Mouse (Mus musculus): ENCODE measurements at regions not wholly inside any gene's neighbourhood (a gene's known extent, or its start where the extent isn't known, plus 50 kb on each side); places are given as distances from the start of the nearest gene placed in this dataset.

- no peaks in the 10 kb centered on the region for H3K27me3 ChIP-seq (ENCODE audit: control insufficient read depth, insufficient read depth, low read depth, low read length)
- H3K36me3 ChIP-seq (ENCODE audit: control insufficient read depth, insufficient read depth): no peaks in the 10 kb centered on the region
- no peaks in the 10 kb centered on the region for H3K9me3 ChIP-seq (replicated peaks; ENCODE audit: control insufficient read depth, low read length)
- WGBS (ENCODE audit: insufficient replicate concordance): 49% methylated on average over 2 of the region's 2 CpGs
- no peak for ATAC-seq (ENCODE audit: low read depth)
- H3K27ac ChIP-seq (ENCODE audit: low read length): no peak overlapping the region
- no peak overlapping the region for H3K4me2 ChIP-seq (ENCODE audit: low read depth, low read length)
- no peak overlapping the region for H3K9ac ChIP-seq (ENCODE audit: low read depth, low read length)
- no peaks in the 10 kb centered on the region for H3K4me1 ChIP-seq (ENCODE audit: control insufficient read depth, low read depth, low read length)
- no peak overlapping the region for H3K4me3 ChIP-seq (ENCODE audit: low read depth, low read length)
Measured at GRCm38 (mm10) chr7:115142163-115142562, 398.7 kb downstream of the Insc start.

DNA sequence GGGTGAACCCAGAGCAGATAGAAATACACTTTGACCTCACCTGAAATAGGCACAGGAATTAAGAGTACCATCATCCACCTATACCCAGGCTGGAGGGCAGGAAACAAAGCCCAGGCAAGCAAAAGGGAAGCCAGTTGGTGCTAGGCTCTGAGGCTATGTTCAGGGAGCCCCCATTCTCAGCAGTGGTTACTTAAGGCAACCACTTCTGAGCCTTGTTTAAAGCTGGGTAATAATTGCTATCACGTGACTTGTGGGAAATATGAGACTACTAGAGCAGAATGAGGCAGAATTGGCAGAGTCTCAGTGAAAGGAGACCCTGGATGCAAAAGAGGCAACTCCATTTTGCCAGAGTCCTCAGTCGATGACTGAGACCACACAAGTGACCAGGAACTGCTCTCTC, 401.5 kb downstream of the Insc start:
- ATAC-seq (ENCODE audit: low read depth): no peak
- no peaks in the 10 kb centered on the region for H3K27me3 ChIP-seq (ENCODE audit: control insufficient read depth, insufficient read depth, low read depth, low read length)
- no peak overlapping the region for H3K4me3 ChIP-seq (ENCODE audit: low read depth, low read length)
- H3K9ac ChIP-seq (ENCODE audit: low read depth, low read length): no peak overlapping the region
- H3K9me3 ChIP-seq (replicated peaks; ENCODE audit: control insufficient read depth, low read length): no peaks in the 10 kb centered on the region
- H3K27ac ChIP-seq (ENCODE audit: low read length): no peak overlapping the region
- H3K4me1 ChIP-seq (ENCODE audit: control insufficient read depth, low read depth, low read length): no peaks in the 10 kb centered on the region
- no peaks in the 10 kb centered on the region for H3K36me3 ChIP-seq (ENCODE audit: control insufficient read depth, insufficient read depth)
- 33% methylated on average over 2 of the region's 2 CpGs for WGBS (ENCODE audit: insufficient replicate concordance)
- no peak overlapping the region for H3K4me2 ChIP-seq (ENCODE audit: low read depth, low read length)

GRCm38 (mm10) chr7:115147352-115147977, 404.0 kb downstream of the Insc start:
- H3K27me3 ChIP-seq (ENCODE audit: control insufficient read depth, insufficient read depth, low read depth, low read length): no peaks in the 10 kb centered on the region
- ATAC-seq (ENCODE audit: low read depth): no peak
- no peak overlapping the region for H3K4me3 ChIP-seq (ENCODE audit: low read depth, low read length)
- H3K4me1 ChIP-seq (ENCODE audit: control insufficient read depth, low read depth, low read length): no peaks in the 10 kb centered on the region
- no peaks in the 10 kb centered on the region for H3K36me3 ChIP-seq (ENCODE audit: control insufficient read depth, insufficient read depth)
- H3K9ac ChIP-seq (ENCODE audit: low read depth, low read length): no peak overlapping the region
- H3K27ac ChIP-seq (ENCODE audit: low read length): no peak overlapping the region
- 64% methylated on average over 5 of the region's 5 CpGs for WGBS (ENCODE audit: insufficient replicate concordance)
- no peaks in the 10 kb centered on the region for H3K9me3 ChIP-seq (replicated peaks; ENCODE audit: control insufficient read depth, low read length)
- H3K4me2 ChIP-seq (ENCODE audit: low read depth, low read length): no peak overlapping the region

- no peak overlapping the region for H3K9ac ChIP-seq (ENCODE audit: low read depth, low read length)
- H3K4me3 ChIP-seq (ENCODE audit: low read depth, low read length): no peak overlapping the region
- H3K36me3 ChIP-seq (ENCODE audit: control insufficient read depth, insufficient read depth): no peaks in the 10 kb centered on the region
- H3K4me1 ChIP-seq (ENCODE audit: control insufficient read depth, low read depth, low read length): no peaks in the 10 kb centered on the region
- H3K27ac ChIP-seq (ENCODE audit: low read length): no peak overlapping the region
- H3K9me3 ChIP-seq (replicated peaks; ENCODE audit: control insufficient read depth, low read length): no peaks in the 10 kb centered on the region
- no peaks in the 10 kb centered on the region for H3K27me3 ChIP-seq (ENCODE audit: control insufficient read depth, insufficient read depth, low read depth, low read length)
- no peak overlapping the region for H3K4me2 ChIP-seq (ENCODE audit: low read depth, low read length)
- ATAC-seq (ENCODE audit: low read depth): no peak
Measured at GRCm38 (mm10) chr7:115153291-115153690, 409.8 kb downstream of the Insc start.

DNA sequence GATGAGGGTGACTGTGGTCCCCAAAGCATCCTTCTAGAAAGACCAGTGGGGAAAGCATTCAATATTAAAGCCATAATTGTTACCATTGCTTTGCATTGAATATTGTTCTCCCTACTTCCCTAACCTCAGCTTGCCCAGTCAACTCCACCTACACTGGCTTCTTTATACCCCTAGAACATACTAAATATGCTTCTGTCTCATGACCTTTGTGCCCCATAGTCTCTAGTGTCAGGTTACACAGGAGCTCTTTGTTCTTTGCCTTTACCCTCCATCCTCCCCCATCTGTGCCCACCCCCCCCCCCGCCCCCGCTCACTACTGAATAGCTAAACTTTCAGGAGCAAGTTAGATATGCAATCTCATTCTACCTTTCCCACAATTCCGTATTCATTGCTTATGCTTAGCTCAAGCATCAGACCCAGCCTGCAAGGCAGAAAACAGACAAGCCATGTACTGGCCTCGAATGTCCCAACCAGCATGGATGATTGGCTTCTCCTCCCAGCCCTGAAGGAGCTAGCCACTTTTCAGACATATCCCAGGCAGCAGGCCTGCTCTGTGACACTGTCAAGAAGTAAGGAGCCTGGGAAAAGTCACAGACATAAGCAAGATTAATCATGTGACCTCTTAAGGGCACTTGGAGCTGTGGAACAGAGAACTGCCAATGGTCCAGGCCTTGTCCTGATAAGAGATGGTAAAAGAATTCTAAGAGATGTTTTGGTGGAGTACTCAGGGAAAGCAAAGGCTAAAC, 410.4 kb downstream of the Insc start:
- Histone ChIP-seq H3K27me3 (ENCODE audit: control insufficient read depth, insufficient read depth, low read depth, low read length) (no peaks in the 10 kb centered on the region), H3K4me1 (ENCODE audit: control insufficient read depth, low read depth, low read length) (no peaks in the 10 kb centered on the region), H3K4me2 (ENCODE audit: low read depth, low read length) (no peak overlapping the region), H3K27ac (ENCODE audit: low read length) (no peak overlapping the region), H3K36me3 (ENCODE audit: control insufficient read depth, insufficient read depth) (no peaks in the 10 kb centered on the region), H3K4me3 (ENCODE audit: low read depth, low read length) (no peak overlapping the region), H3K9ac (ENCODE audit: low read depth, low read length) (no peak overlapping the region), H3K9me3 (replicated peaks; ENCODE audit: control insufficient read depth, low read length) (no peaks in the 10 kb centered on the region)
- ATAC-seq (ENCODE audit: low read depth): no peak
- 44% methylated on average over 4 of the region's 4 CpGs for WGBS (ENCODE audit: insufficient replicate concordance)

- no peaks in the 10 kb centered on the region for H3K27me3 ChIP-seq (ENCODE audit: control insufficient read depth, insufficient read depth, low read depth, low read length)
- no peak overlapping the region for H3K4me3 ChIP-seq (ENCODE audit: low read depth, low read length)
- H3K9me3 ChIP-seq (replicated peaks; ENCODE audit: control insufficient read depth, low read length): no peaks in the 10 kb centered on the region
- WGBS (ENCODE audit: insufficient replicate concordance): 45% methylated on average over 6 of the region's 6 CpGs
- no peaks in the 10 kb centered on the region for H3K4me1 ChIP-seq (ENCODE audit: control insufficient read depth, low read depth, low read length)
- no peak overlapping the region for H3K9ac ChIP-seq (ENCODE audit: low read depth, low read length)
- H3K27ac ChIP-seq (ENCODE audit: low read length): no peak overlapping the region
- ATAC-seq (ENCODE audit: low read depth): no peak
- no peak overlapping the region for H3K4me2 ChIP-seq (ENCODE audit: low read depth, low read length)
- H3K36me3 ChIP-seq (ENCODE audit: control insufficient read depth, insufficient read depth): no peaks in the 10 kb centered on the region
Measured at GRCm38 (mm10) chr7:115170023-115170422, 426.5 kb downstream of the Insc start.

DNA sequence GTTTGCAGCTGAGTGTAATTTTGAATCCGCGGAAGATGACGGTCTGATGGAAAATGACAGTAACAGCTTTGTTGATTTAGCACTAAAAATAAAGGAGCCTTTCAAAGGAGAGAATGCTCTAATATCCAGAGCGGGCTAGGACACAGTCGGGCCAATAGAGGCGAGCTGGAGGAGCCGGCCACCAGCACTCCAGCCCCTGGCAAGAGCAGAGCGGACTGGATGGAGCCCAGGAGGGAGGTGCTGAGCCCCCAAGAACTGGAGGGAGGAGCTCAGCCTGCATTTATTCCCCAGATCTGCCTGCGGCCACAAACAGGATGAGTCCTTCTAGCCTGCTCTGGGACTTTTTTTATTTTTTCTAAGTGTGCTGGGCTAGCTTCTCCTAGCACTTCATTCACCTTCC, 426.9 kb downstream of the Insc start:
- H3K27me3 ChIP-seq (ENCODE audit: control insufficient read depth, insufficient read depth, low read depth, low read length): no peaks in the 10 kb centered on the region
- no peak overlapping the region for H3K9ac ChIP-seq (ENCODE audit: low read depth, low read length)
- H3K4me1 ChIP-seq (ENCODE audit: control insufficient read depth, low read depth, low read length): no peaks in the 10 kb centered on the region
- no peak overlapping the region for H3K4me2 ChIP-seq (ENCODE audit: low read depth, low read length)
- WGBS (ENCODE audit: insufficient replicate concordance): 64% methylated on average over 9 of the region's 9 CpGs
- no peak for ATAC-seq (ENCODE audit: low read depth)
- H3K36me3 ChIP-seq (ENCODE audit: control insufficient read depth, insufficient read depth): no peaks in the 10 kb centered on the region
- H3K4me3 ChIP-seq (ENCODE audit: low read depth, low read length): no peak overlapping the region
- H3K9me3 ChIP-seq (replicated peaks; ENCODE audit: control insufficient read depth, low read length): no peaks in the 10 kb centered on the region
- H3K27ac ChIP-seq (ENCODE audit: low read length): no peak overlapping the region

DNA sequence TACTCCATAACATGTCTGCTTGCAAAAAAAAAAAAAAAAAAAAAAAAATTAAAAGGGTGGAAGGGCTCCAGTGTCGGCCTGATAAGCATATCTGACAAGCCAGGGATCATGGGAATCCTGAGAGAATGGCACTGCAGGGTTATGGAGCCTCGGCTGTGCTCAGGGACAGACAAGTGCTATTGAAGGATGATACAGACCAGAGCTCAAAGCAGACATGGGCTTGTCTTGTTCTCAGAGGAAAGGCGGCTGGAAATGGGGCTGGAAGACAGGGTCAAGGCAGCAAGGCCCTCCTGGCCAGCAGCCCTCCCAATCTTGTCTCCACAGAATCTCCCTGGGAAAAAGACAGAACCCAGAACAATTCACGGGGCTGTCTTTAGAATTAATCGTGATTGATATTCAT, 449.0 kb downstream of the Insc start:
- Histone ChIP-seq H3K27ac (ENCODE audit: low read length) (no peak overlapping the region), H3K27me3 (ENCODE audit: control insufficient read depth, insufficient read depth, low read depth, low read length) (no peaks in the 10 kb centered on the region), H3K4me1 (ENCODE audit: control insufficient read depth, low read depth, low read length) (no peaks in the 10 kb centered on the region), H3K9ac (ENCODE audit: low read depth, low read length) (no peak overlapping the region), H3K4me3 (ENCODE audit: low read depth, low read length) (no peak overlapping the region), H3K9me3 (replicated peaks; ENCODE audit: control insufficient read depth, low read length) (no peaks in the 10 kb centered on the region), H3K4me2 (ENCODE audit: low read depth, low read length) (no peak overlapping the region), H3K36me3 (ENCODE audit: control insufficient read depth, insufficient read depth) (no peaks in the 10 kb centered on the region)
- ATAC-seq (ENCODE audit: low read depth): no peak
- 34% methylated on average over 5 of the region's 5 CpGs for WGBS (ENCODE audit: insufficient replicate concordance)

DNA sequence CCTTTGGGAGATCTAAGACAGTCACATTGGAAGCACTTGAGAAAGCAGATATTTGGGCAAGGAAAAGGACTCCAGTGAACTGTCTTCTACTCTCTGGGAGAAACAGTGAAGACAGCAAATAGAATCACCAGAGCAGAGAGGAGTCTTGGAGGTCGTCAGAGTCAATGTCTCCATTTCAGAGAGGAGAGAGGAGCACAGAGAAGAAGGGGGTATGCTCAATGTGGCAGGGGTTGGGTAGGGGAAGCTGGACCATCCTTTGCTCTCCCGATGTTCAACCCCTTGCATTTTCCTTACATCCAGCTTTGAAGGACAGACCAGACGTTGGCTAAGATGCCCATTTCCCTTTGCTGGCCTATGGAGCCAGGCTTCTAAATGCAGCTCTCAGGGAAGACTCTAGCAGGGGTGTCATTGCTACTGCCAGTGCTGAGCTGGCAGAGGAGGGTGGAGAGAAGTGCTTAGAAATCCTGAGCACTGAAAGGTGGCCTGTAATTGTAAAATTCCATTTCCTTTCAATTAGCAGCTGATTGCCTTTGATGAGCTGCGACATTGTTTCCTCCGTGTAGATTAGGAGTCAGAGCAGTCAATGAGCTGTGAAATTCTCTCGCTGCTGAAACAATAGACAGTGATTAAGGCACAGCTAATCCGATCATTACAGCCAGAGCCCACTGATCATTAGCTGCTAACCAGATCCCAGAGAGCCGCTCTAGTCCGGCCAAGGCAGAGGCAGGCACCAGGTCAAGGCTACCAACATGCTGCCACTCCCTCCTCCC, 449.7 kb downstream of the Insc start:
- Histone ChIP-seq H3K9me3 (replicated peaks; ENCODE audit: control insufficient read depth, low read length) (no peaks in the 10 kb centered on the region), H3K27ac (ENCODE audit: low read length) (no peak overlapping the region), H3K27me3 (ENCODE audit: control insufficient read depth, insufficient read depth, low read depth, low read length) (no peaks in the 10 kb centered on the region), H3K9ac (ENCODE audit: low read depth, low read length) (no peak overlapping the region), H3K4me3 (ENCODE audit: low read depth, low read length) (no peak overlapping the region), H3K4me2 (ENCODE audit: low read depth, low read length) (no peak overlapping the region), H3K36me3 (ENCODE audit: control insufficient read depth, insufficient read depth) (no peaks in the 10 kb centered on the region), H3K4me1 (ENCODE audit: control insufficient read depth, low read depth, low read length) (no peaks in the 10 kb centered on the region)
- no peak for ATAC-seq (ENCODE audit: low read depth)
- 27% methylated on average over 9 of the region's 9 CpGs for WGBS (ENCODE audit: insufficient replicate concordance)
